Mouse (Mus musculus) C2C12 (cell line): ENCODE measurements around the gene Nek7.

Experiments
- CEBPB ChIP-seq: IDR thresholded peaks from one replicate; pipeline ENCODE4 v1.6.1; 2011; ENCODE audit warnings: low read depth, mild to moderate bottlenecking, control low read depth, moderate library complexity
- CTCF ChIP-seq: IDR thresholded peaks from one replicate; pipeline ENCODE4 v1.5.1; 2011; ENCODE audit not compliant: control insufficient read depth, insufficient read depth, insufficient read length
- FOSL1 ChIP-seq: IDR thresholded peaks from one replicate; pipeline ENCODE4 v1.8.0; 2011; ENCODE audit warnings: mild to moderate bottlenecking, low read length; ENCODE audit not compliant: poor library complexity, insufficient read depth, severe bottlenecking
- MAX ChIP-seq: IDR thresholded peaks from one replicate; pipeline ENCODE4 v1.6.1; 2011; ENCODE audit warnings: mild to moderate bottlenecking, control low read depth
- MYOD1 ChIP-seq: IDR thresholded peaks from one replicate; pipeline ENCODE4 v1.6.1; 2011; ENCODE audit warnings: low read depth; ENCODE audit not compliant: control insufficient read depth, insufficient read length
- MYOG ChIP-seq: IDR thresholded peaks from one replicate; pipeline ENCODE4 v1.6.1; 2011; ENCODE audit not compliant: control insufficient read depth, insufficient read length; ENCODE audit errors: extremely low read depth

DNA sequence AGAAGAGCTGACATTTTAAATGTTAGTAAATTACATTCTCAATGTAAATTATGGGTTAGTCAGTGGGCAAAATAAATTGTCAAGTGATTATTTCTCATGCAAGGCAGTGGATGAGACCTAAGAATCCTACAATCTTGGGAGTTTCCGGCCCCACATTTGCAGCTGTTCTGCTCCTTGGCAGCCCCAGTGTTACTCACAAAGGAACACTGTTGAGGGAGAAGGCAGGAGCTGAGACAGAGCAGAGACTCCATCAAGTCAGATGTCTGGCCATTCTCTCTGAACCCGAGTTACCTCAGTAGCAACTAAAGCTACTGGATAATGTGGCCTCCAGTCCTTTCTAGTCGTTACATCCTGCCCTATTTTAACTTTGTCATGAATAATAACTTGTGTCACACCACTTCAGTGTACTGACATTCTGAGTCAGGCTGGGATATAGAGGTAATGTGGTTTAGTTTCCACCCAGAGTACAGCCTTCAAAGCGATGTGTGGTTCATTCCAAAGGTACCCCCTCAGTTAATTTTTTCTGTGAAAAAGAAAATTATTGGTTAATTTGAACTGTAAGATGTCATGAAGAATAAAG is 23.7 kb downstream of the Nek7 start:
- no peak for TF ChIP-seq MAX
- TF ChIP-seq FOSL1: no peak
- no peak for TF ChIP-seq CTCF
- TF ChIP-seq CEBPB: no peak
- TF ChIP-seq MYOG: no peak
- TF ChIP-seq MYOD1: peak; percentile 96
